Mouse (Mus musculus) liver, embryonic 16.5 days (tissue): ENCODE results near the gene Hnrnpul1. TPM values are rescaled to one million over a fixed set of nuclear protein-coding genes. Genes with fewer than 3 reads are reported as not detected.

Experiments used
- ATAC-seq: fragments of 200-750 bp; cut with Nextera tagmentation; 2 replicates; pipeline ENCODE4 v1.8.0; 2017; ENCODE audit warnings: low read depth, mild to moderate bottlenecking, moderate number of reproducible peaks, moderate library complexity
- H3K27ac ChIP-seq: fragments of 300-500 bp; sonication (generic); 2 replicates; pipeline ENCODE4 v1.5.1; 2014; ENCODE audit warnings: mild to moderate bottlenecking, low read length
- H3K27me3 ChIP-seq: fragments of 300-500 bp; sonication (generic); 2 replicates; pipeline ENCODE4 v1.6.1; 2014; ENCODE audit warnings: low read depth, low read length, mixed read lengths; ENCODE audit not compliant: control insufficient read depth, insufficient read depth
- H3K36me3 ChIP-seq: fragments of 300-500 bp; sonication (generic); 2 replicates; pipeline ENCODE4 v1.6.1; 2014; ENCODE audit warnings: mild to moderate bottlenecking; ENCODE audit not compliant: control insufficient read depth, insufficient read depth
- H3K4me1 ChIP-seq: fragments of 300-500 bp; sonication (generic); 2 replicates; pipeline ENCODE4 v1.6.1; 2014; ENCODE audit warnings: low read depth, low read length, mixed read lengths; ENCODE audit not compliant: control insufficient read depth
- H3K4me2 ChIP-seq: fragments of 300-500 bp; sonication (generic); 2 replicates; pipeline ENCODE4 v1.6.1; 2014; ENCODE audit warnings: low read depth, low read length, mixed read lengths
- H3K4me3 ChIP-seq: fragments of 300-500 bp; sonication (generic); 2 replicates; pipeline ENCODE4 v1.5.1; 2014; ENCODE audit warnings: low read depth, mild to moderate bottlenecking, low read length
- H3K9ac ChIP-seq: fragments of 300-500 bp; sonication (generic); 2 replicates; pipeline ENCODE4 v1.6.1; 2014; ENCODE audit warnings: low read depth, low read length
- H3K9me3 ChIP-seq: fragments of 300-500 bp; sonication (generic); replicated peaks from 2 replicates; pipeline ENCODE4 v1.6.1; 2016; ENCODE audit warnings: low read length; ENCODE audit not compliant: control insufficient read depth
- WGBS: fragments of 180-500 bp; shearing (Covaris S2); extraction: QIAGEN DNeasy Blood & Tissue Kit; methylation state at CpG from one replicate; pipeline ENCODE4 v1.1.7; 2014; ENCODE audit not compliant: insufficient replicate concordance; 5-methylcytosine and 5-hydroxymethylcytosine counted together
- polyA plus RNA-seq: library from polyadenylated mRNA; unstranded; fragments of >200 nt; fragmentation: Nextera tagmentation; extraction: Ambion mirVana; gene quantifications from 2 replicates; pipeline ENCODE4 v1.2.1, GENCODE M21; 2015

Gene Hnrnpul1
- polyA plus RNA-seq, 1 experiment from 2014 or later, result 24.8 TPM

GRCm38 (mm10) chr7:25674297-25674696 is 80.3 kb downstream of the Hnrnpul1 start:
- Histone ChIP-seq H3K36me3 (no peaks in the 10 kb centered on the region), H3K4me2 (peak overlapping the region; percentile 55), H3K27me3 (peaks cover 22% of the 10 kb centered on the region), H3K4me3 (peak overlapping the region; percentile 43), H3K9ac (no peak overlapping the region), H3K4me1 (peaks cover 11% of the 10 kb centered on the region), H3K9me3 (no peaks in the 10 kb centered on the region), H3K27ac (no peak overlapping the region)
- 11% methylated on average over 9 of the region's 9 CpGs for WGBS
- ATAC-seq, result no peak

- Histone ChIP-seq H3K27ac (no peak overlapping the region), H3K9ac (no peak overlapping the region), H3K4me3 (no peak overlapping the region), H3K4me2 (no peak overlapping the region), H3K9me3 (no peaks in the 10 kb centered on the region), H3K27me3 (peaks cover 22% of the 10 kb centered on the region), H3K4me1 (peaks cover 9% of the 10 kb centered on the region), H3K36me3 (no peaks in the 10 kb centered on the region; the same call in 1 of the 2 replicates)
- no peak for ATAC-seq
- WGBS, result 49% methylated on average over 4 of the region's 4 CpGs
Measured at GRCm38 (mm10) chr7:25672442-25672841, 82.1 kb downstream of the Hnrnpul1 start.

- Histone ChIP-seq H3K4me3 (no peak overlapping the region), H3K27me3 (peaks cover 22% of the 10 kb centered on the region), H3K27ac (no peak overlapping the region), H3K36me3 (no peaks in the 10 kb centered on the region; the same call in 1 of the 2 replicates), H3K9me3 (no peaks in the 10 kb centered on the region), H3K4me2 (no peak overlapping the region), H3K9ac (no peak overlapping the region), H3K4me1 (peaks cover 9% of the 10 kb centered on the region)
- ATAC-seq, result no peak
- WGBS, result 62% methylated on average over 2 of the region's 2 CpGs
Measured at GRCm38 (mm10) chr7:25671686-25672085, 82.9 kb downstream of the Hnrnpul1 start.

Other genes with a start within 250 kb of the Hnrnpul1 start
- gene Ceacam2, start 214.9 kb downstream of the Hnrnpul1 start, polyA plus RNA-seq, result not detected in 2 replicates
- gene Erich4, start 138.9 kb downstream of the Hnrnpul1 start, polyA plus RNA-seq, result 0.63 and 0.65 TPM in 2 replicates
- 8.1 and 8.9 TPM in 2 replicates for gene Dmac2, start 135.3 kb downstream of the Hnrnpul1 start, polyA plus RNA-seq
- gene B3gnt8, start 128.1 kb downstream of the Hnrnpul1 start, polyA plus RNA-seq, result 2.9 and 3.1 TPM in 2 replicates
- gene Bckdha, start 95.8 kb downstream of the Hnrnpul1 start, polyA plus RNA-seq, result 36.7 and 43.1 TPM in 2 replicates
- gene Exosc5, start 95.6 kb downstream of the Hnrnpul1 start, polyA plus RNA-seq, result 39.1 and 40.7 TPM in 2 replicates
- 0.78 and 1.3 TPM in 2 replicates for gene Tmem91, start 79.6 kb downstream of the Hnrnpul1 start, polyA plus RNA-seq
- gene B9d2, start 74.0 kb downstream of the Hnrnpul1 start, polyA plus RNA-seq, result 20.1 and 21.0 TPM in 2 replicates
- 3.1 and 4.1 TPM in 2 replicates for gene Tgfb1, start 67.8 kb downstream of the Hnrnpul1 start, polyA plus RNA-seq
- gene Ccdc97, start 35.7 kb downstream of the Hnrnpul1 start, polyA plus RNA-seq, result 8.5 and 11.9 TPM in 2 replicates
- 20.2 and 24.9 TPM in 2 replicates for gene Axl, start 33.9 kb upstream of the Hnrnpul1 start, polyA plus RNA-seq
- gene Cyp2s1, start 62.2 kb upstream of the Hnrnpul1 start, polyA plus RNA-seq, result 0.42 and 0.80 TPM in 2 replicates
- gene Cyp2b10, start 142.9 kb upstream of the Hnrnpul1 start, polyA plus RNA-seq, result 0.08 and 0.13 TPM in 2 replicates